Mouse (Mus musculus): Measurements from ENCODE around the gene Clvs2. TPM values are rescaled to one million over a fixed set of nuclear protein-coding genes. Genes with fewer than 3 reads are reported as not detected.

Clvs2 gene
- polyA plus RNA-seq (2016; fragmentation: Nextera tagmentation; extraction: Ambion mirVana): 7.6 and 9.0 TPM in 2 replicates

GRCm38 (mm10) chr10:33624131-33624879 is at the start of gene Clvs2:
TSS of gene Clvs2 (minus strand) at chr10:33624769.
- Histone ChIP-seq H3K9me3 (no peaks in the 10 kb centered on the region), H3K27ac (replicated peaks) (peak within 1 kb of the TSS; percentile 58), H3K36me3 (no peaks in the 10 kb centered on the region), H3K4me3 (peak within 1 kb of the TSS; percentile 54), H3K4me2 (replicated peaks) (peak within 1 kb of the TSS; percentile 73), H3K27me3 (no peaks in the 10 kb centered on the region), H3K9ac (replicated peaks) (peak within 1 kb of the TSS; percentile 70), H3K4me1 (no peaks in the 10 kb centered on the region)
- under 1% methylated on average over 30 of the region's 37 CpGs for WGBS
- peak; percentile 89 for ATAC-seq (ENCODE audit: low FRiP score, low read depth)

GRCm38 (mm10) chr10:33653142-33653541 is 28.6 kb upstream of the Clvs2 start:
- Histone ChIP-seq H3K4me2 (replicated peaks) (no peak overlapping the region), H3K36me3 (no peaks in the 10 kb centered on the region), H3K27ac (replicated peaks) (no peak overlapping the region), H3K9ac (replicated peaks) (no peak overlapping the region), H3K27me3 (no peaks in the 10 kb centered on the region), H3K4me1 (no peaks in the 10 kb centered on the region), H3K9me3 (no peaks in the 10 kb centered on the region), H3K4me3 (no peak overlapping the region)
- no peak for ATAC-seq (ENCODE audit: low FRiP score, low read depth)

GRCm38 (mm10) chr10:33623577-33623991 is 985 bp downstream of the Clvs2 start:
- H3K27ac ChIP-seq (replicated peaks): peak overlapping the region; percentile 58
- H3K9me3 ChIP-seq: no peaks in the 10 kb centered on the region
- no peaks in the 10 kb centered on the region for H3K4me1 ChIP-seq
- 23% methylated on average over 6 of the region's 6 CpGs for WGBS
- H3K27me3 ChIP-seq: no peaks in the 10 kb centered on the region
- peak; percentile 48 for ATAC-seq (ENCODE audit: low FRiP score, low read depth)
- no peaks in the 10 kb centered on the region for H3K36me3 ChIP-seq
- H3K4me2 ChIP-seq (replicated peaks): peak overlapping the region; percentile 73
- H3K9ac ChIP-seq (replicated peaks): peak overlapping the region; percentile 70
- H3K4me3 ChIP-seq: peak overlapping the region; percentile 54

GRCm38 (mm10) chr10:33622700-33623099 is 1.9 kb downstream of the Clvs2 start:
- H3K27ac ChIP-seq (replicated peaks): no peak overlapping the region
- no peaks in the 10 kb centered on the region for H3K27me3 ChIP-seq
- H3K9ac ChIP-seq (replicated peaks): no peak overlapping the region
- ATAC-seq (ENCODE audit: low FRiP score, low read depth): no peak
- H3K4me3 ChIP-seq: no peak overlapping the region
- H3K9me3 ChIP-seq: no peaks in the 10 kb centered on the region
- peak overlapping the region; percentile 35 for H3K4me2 ChIP-seq (replicated peaks)
- 83% methylated on average over 8 of the region's 8 CpGs for WGBS
- no peaks in the 10 kb centered on the region for H3K36me3 ChIP-seq
- no peaks in the 10 kb centered on the region for H3K4me1 ChIP-seq

- WGBS: 80% methylated on average over 2 of the region's 2 CpGs
- no peak overlapping the region for H3K4me2 ChIP-seq (replicated peaks)
- H3K27me3 ChIP-seq: no peaks in the 10 kb centered on the region
- H3K9me3 ChIP-seq: no peaks in the 10 kb centered on the region
- ATAC-seq (ENCODE audit: low FRiP score, low read depth): no peak
- no peak overlapping the region for H3K9ac ChIP-seq (replicated peaks)
- no peaks in the 10 kb centered on the region for H3K36me3 ChIP-seq
- H3K4me1 ChIP-seq: no peaks in the 10 kb centered on the region
- H3K27ac ChIP-seq (replicated peaks): no peak overlapping the region
- H3K4me3 ChIP-seq: no peak overlapping the region
Measured at GRCm38 (mm10) chr10:33616207-33616606, 8.4 kb downstream of the Clvs2 start.

GRCm38 (mm10) chr10:33613197-33613596 is 11.4 kb downstream of the Clvs2 start:
- no peaks in the 10 kb centered on the region for H3K36me3 ChIP-seq
- H3K4me3 ChIP-seq: no peak overlapping the region
- no peaks in the 10 kb centered on the region for H3K27me3 ChIP-seq
- H3K9ac ChIP-seq (replicated peaks): no peak overlapping the region
- H3K9me3 ChIP-seq: no peaks in the 10 kb centered on the region
- H3K4me2 ChIP-seq (replicated peaks): no peak overlapping the region
- H3K27ac ChIP-seq (replicated peaks): no peak overlapping the region
- no peaks in the 10 kb centered on the region for H3K4me1 ChIP-seq
- no peak for ATAC-seq (ENCODE audit: low FRiP score, low read depth)
- WGBS: 96% methylated on average over 1 of the region's 1 CpGs

- H3K9me3 ChIP-seq: no peaks in the 10 kb centered on the region
- no peaks in the 10 kb centered on the region for H3K27me3 ChIP-seq
- no peak overlapping the region for H3K27ac ChIP-seq (replicated peaks)
- no peak overlapping the region for H3K9ac ChIP-seq (replicated peaks)
- no peak overlapping the region for H3K4me3 ChIP-seq
- no peak for ATAC-seq (ENCODE audit: low FRiP score, low read depth)
- H3K4me1 ChIP-seq: no peaks in the 10 kb centered on the region
- no peak overlapping the region for H3K4me2 ChIP-seq (replicated peaks)
- 93% methylated on average over 16 of the region's 16 CpGs for WGBS
- no peaks in the 10 kb centered on the region for H3K36me3 ChIP-seq
Measured at GRCm38 (mm10) chr10:33592732-33593131, 31.8 kb downstream of the Clvs2 start.

GRCm38 (mm10) chr10:33588800-33589199 is 35.8 kb downstream of the Clvs2 start:
- no peak for ATAC-seq (ENCODE audit: low FRiP score, low read depth)
- WGBS: 76% methylated on average over 2 of the region's 2 CpGs
- H3K9me3 ChIP-seq: no peaks in the 10 kb centered on the region

GRCm38 (mm10) chr10:33587118-33587517 is 37.5 kb downstream of the Clvs2 start:
- no peak overlapping the region for H3K4me3 ChIP-seq
- 81% methylated on average over 2 of the region's 2 CpGs for WGBS
- H3K9me3 ChIP-seq: no peaks in the 10 kb centered on the region
- H3K4me1 ChIP-seq: no peaks in the 10 kb centered on the region
- H3K4me2 ChIP-seq (replicated peaks): no peak overlapping the region
- H3K36me3 ChIP-seq: no peaks in the 10 kb centered on the region
- ATAC-seq (ENCODE audit: low FRiP score, low read depth): no peak
- no peak overlapping the region for H3K9ac ChIP-seq (replicated peaks)
- no peaks in the 10 kb centered on the region for H3K27me3 ChIP-seq
- no peak overlapping the region for H3K27ac ChIP-seq (replicated peaks)

More at GRCm38 (mm10) chr10:33588800-33589199, 35.8 kb downstream of the Clvs2 start:
- Histone ChIP-seq H3K4me3 (no peak overlapping the region), H3K36me3 (no peaks in the 10 kb centered on the region), H3K9ac (replicated peaks) (no peak overlapping the region), H3K4me2 (replicated peaks) (no peak overlapping the region), H3K27ac (replicated peaks) (no peak overlapping the region), H3K4me1 (no peaks in the 10 kb centered on the region), H3K27me3 (no peaks in the 10 kb centered on the region)

GRCm38 (mm10) chr10:33558081-33558480 is 66.5 kb downstream of the Clvs2 start:
- 82% methylated on average over 3 of the region's 3 CpGs for WGBS
- no peak for ATAC-seq (ENCODE audit: low FRiP score, low read depth)

GRCm38 (mm10) chr10:33540331-33540730 is 84.2 kb downstream of the Clvs2 start:
- no peak for ATAC-seq (ENCODE audit: low FRiP score, low read depth)
- 83% methylated on average over 4 of the region's 4 CpGs for WGBS

More at GRCm38 (mm10) chr10:33558081-33558480, 66.5 kb downstream of the Clvs2 start:
- Histone ChIP-seq H3K27me3 (no peaks in the 10 kb centered on the region), H3K4me1 (no peaks in the 10 kb centered on the region), H3K4me3 (no peak overlapping the region), H3K4me2 (replicated peaks) (no peak overlapping the region), H3K9ac (replicated peaks) (no peak overlapping the region), H3K9me3 (no peaks in the 10 kb centered on the region), H3K27ac (replicated peaks) (no peak overlapping the region), H3K36me3 (no peaks in the 10 kb centered on the region)

More at GRCm38 (mm10) chr10:33540331-33540730, 84.2 kb downstream of the Clvs2 start:
- Histone ChIP-seq H3K27me3 (no peaks in the 10 kb centered on the region), H3K27ac (replicated peaks) (no peak overlapping the region), H3K4me1 (no peaks in the 10 kb centered on the region), H3K9ac (replicated peaks) (no peak overlapping the region), H3K4me2 (replicated peaks) (no peak overlapping the region), H3K9me3 (no peaks in the 10 kb centered on the region), H3K4me3 (no peak overlapping the region), H3K36me3 (no peaks in the 10 kb centered on the region)
